Mouse (Mus musculus) neutrophil, adult 5-6 weeks (primary cell): Measurements from ENCODE around the gene Paip2b. TPM values are rescaled to one million over a fixed set of nuclear protein-coding genes. Genes with fewer than 3 reads are reported as not detected.

Experiments
- ATAC-seq: fragments of 151-379, 151-347 bp; 2 replicates; pipeline ENCODE4 v1.8.0; 2017; ENCODE audit warnings: mild to moderate bottlenecking, moderate TSS enrichment; ENCODE audit not compliant: insufficient number of reproducible peaks, poor library complexity, low FRiP score, severe bottlenecking; ENCODE audit errors: extremely low read depth
- total RNA-seq: library from RNA; stranded (forward); fragments of 200-1000 nt; gene quantifications from 2 replicates; pipeline ENCODE4 v1.2.3, GENCODE M21; 2017

Paip2b gene
- total RNA-seq, 1 experiment from 2014 or later, result 26.9 TPM

- ATAC-seq, result no peak
These were observed 75.5 kb downstream of the Paip2b start for GRCm38 (mm10) chr6:83756051-83756450.

Other genes starting within 250 kb of the Paip2b start
- gene Clec4f, start 175.6 kb downstream of the Paip2b start, total RNA-seq, result not detected in 2 replicates
- gene Cd207, start 153.9 kb downstream of the Paip2b start, total RNA-seq, result not detected in 2 replicates
- gene Vax2, start 120.5 kb downstream of the Paip2b start, total RNA-seq, result not detected in 2 replicates
- gene Atp6v1b1, start 88.8 kb downstream of the Paip2b start, total RNA-seq, result not detected in 2 replicates
- not detected in 2 replicates for gene Ankrd53, start 69.1 kb downstream of the Paip2b start, total RNA-seq
- gene Tex261, start 55.9 kb downstream of the Paip2b start, total RNA-seq, result 30.7 and 34.7 TPM in 2 replicates
- gene Nagk, start 36.8 kb downstream of the Paip2b start, total RNA-seq, result 18.2 and 18.4 TPM in 2 replicates
- gene Zfp638, start 35.4 kb upstream of the Paip2b start, total RNA-seq, result 283 and 343 TPM in 2 replicates
- 0.12 TPM in 1 of 2 replicates, not detected in the other for gene Dysf, start 176.8 kb upstream of the Paip2b start, total RNA-seq